Mouse (Mus musculus) heart, adult 2 months (tissue): ENCODE measurements around the gene Tceal5.

Source experiments
- CTCF ChIP-seq: fragments of 200-600 bp; IDR thresholded peaks from 2 replicates; pipeline ENCODE4 v1.8.1; 2022; ENCODE audit warnings: antibody characterized with exemption, mild to moderate bottlenecking, moderate library complexity
- EP300 ChIP-seq: fragments of 200-500 bp; IDR thresholded peaks from 2 replicates; pipeline ENCODE4 v1.6.1; 2011; ENCODE audit warnings: low read depth, low read length, control low read depth; ENCODE audit not compliant: insufficient read depth
- POLR2A ChIP-seq: fragments of 200-500 bp; IDR thresholded peaks from 2 replicates; pipeline ENCODE4 v1.6.1; 2011; ENCODE audit warnings: mild to moderate bottlenecking, low read depth, low read length, control low read depth; ENCODE audit not compliant: insufficient read depth

GRCm38 (mm10) chrX:136213396-136213795 lies 9.7 kb upstream of the Tceal5 start:
- TF ChIP-seq POLR2A (no peak), CTCF (no peak), EP300 (no peak)
